Mouse (Mus musculus) gastrocnemius, adult 8-10 months (tissue): Measurements from ENCODE around the gene Olfr143. TPM values are rescaled to one million over a fixed set of nuclear protein-coding genes. Genes with fewer than 3 reads are reported as not detected.

Experiments
- DNase-seq, 2 experiments: peaks; one replicate each; pipeline ENCODE4 v3.0.0; 2022; ENCODE audit warnings: low spot score in 2 of 2
- total RNA-seq, 4 experiments: library from RNA; stranded (reverse); gene quantifications; 2 replicates each; pipeline ENCODE4 v1.2.4; 2022

The Olfr143 gene
- total RNA-seq, result not detected

DNA sequence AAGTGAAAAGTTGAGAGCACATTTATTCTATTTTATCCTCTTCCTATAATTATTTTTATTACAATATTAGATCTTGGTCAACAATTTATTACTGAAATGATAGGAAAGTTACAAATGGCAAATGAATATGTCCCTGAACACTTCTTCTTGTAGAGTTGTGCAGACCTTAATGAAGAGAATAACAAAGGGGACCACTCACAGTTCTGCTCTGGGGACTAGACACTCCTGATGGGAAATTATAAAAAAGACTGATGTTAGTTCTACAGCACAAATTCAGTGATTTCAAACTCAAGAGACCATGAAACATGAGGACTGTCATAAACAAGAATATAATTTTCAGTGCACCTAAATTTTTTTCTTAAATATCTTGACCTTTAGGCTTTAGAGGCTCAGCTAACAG lies at the start of gene Olfr143:
TSS of gene Olfr143 (plus strand) at position 301 of the 400 bp plus-strand sequence.
- DNase-seq, result no peak

GRCm38 (mm10) chr9:38208065-38208464 lies 44.5 kb upstream of the Olfr143 start, which contains the start of gene Olfr893:
Gene Olfr893, plus strand, starts transcription at chr9:38208365.
- no peak for DNase-seq

DNA sequence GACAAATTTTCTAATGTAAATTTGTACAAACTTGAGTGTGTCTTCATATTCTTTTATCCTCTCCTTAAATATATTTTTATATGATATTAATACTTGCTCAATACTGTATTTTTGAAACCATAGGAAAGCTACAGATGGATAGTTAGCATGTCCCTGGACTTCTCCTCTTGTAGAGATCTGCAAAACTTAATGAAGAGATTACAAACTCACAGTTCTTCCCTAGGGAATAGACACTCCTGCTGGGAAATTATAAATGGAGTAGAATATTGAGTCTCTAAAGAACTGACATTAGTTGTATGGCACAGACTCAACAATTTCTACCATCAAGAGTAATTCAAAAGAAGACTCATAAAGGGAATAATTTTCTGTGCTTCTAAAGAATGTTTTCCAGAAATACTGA lies 34.8 kb upstream of the Olfr143 start, which contains the start of gene Olfr894:
TSS of gene Olfr894 (plus strand) at position 301 of the 400 bp plus-strand sequence.
- no peak for DNase-seq

GRCm38 (mm10) chr9:38267551-38267950 lies 15.0 kb downstream of the Olfr143 start, which contains the start of gene Olfr895:
Gene Olfr895, plus strand, starts transcription at chr9:38267851.
- DNase-seq, result no peak

- no peak for DNase-seq
These were observed 38.2 kb downstream of the Olfr143 start, which contains the start of gene Olfr896-ps1 for GRCm38 (mm10) chr9:38290807-38291206. Gene Olfr896-ps1, plus strand, starts transcription at chr9:38291107.

Other genes starting within 250 kb of the Olfr143 start
- gene Olfr883, start 227.0 kb upstream of the Olfr143 start, total RNA-seq, result not detected
- gene Olfr884, start 206.2 kb upstream of the Olfr143 start, total RNA-seq, result not detected
- gene Olfr885, start 191.5 kb upstream of the Olfr143 start, total RNA-seq, result not detected
- gene Olfr887, start 168.7 kb upstream of the Olfr143 start, total RNA-seq, result not detected
- not detected for gene Olfr888, start 144.6 kb upstream of the Olfr143 start, total RNA-seq
- gene Olfr889, start 137.6 kb upstream of the Olfr143 start, total RNA-seq, result not detected
- not detected for gene Olfr890, start 110.3 kb upstream of the Olfr143 start, total RNA-seq
- gene Olfr891, start 72.0 kb upstream of the Olfr143 start, total RNA-seq, result not detected
- not detected for gene Olfr893, start 44.4 kb upstream of the Olfr143 start, total RNA-seq
- gene Olfr894, start 34.7 kb upstream of the Olfr143 start, total RNA-seq, result not detected
- not detected for gene Olfr895, start 15.1 kb downstream of the Olfr143 start, total RNA-seq
- gene Olfr896-ps1, start 38.3 kb downstream of the Olfr143 start, total RNA-seq, result not detected
- not detected for gene Olfr25, start 76.3 kb downstream of the Olfr143 start, total RNA-seq
- gene Olfr898, start 95.6 kb downstream of the Olfr143 start, total RNA-seq, result not detected
- not detected for gene Olfr250, start 114.1 kb downstream of the Olfr143 start, total RNA-seq
- gene Olfr251, start 124.3 kb downstream of the Olfr143 start, total RNA-seq, result not detected
- not detected for gene Olfr147, start 148.9 kb downstream of the Olfr143 start, total RNA-seq
- not detected for gene Olfr901, start 176.7 kb downstream of the Olfr143 start, total RNA-seq
- gene Olfr902, start 194.9 kb downstream of the Olfr143 start, total RNA-seq, result not detected
- not detected for gene Olfr904, start 210.4 kb downstream of the Olfr143 start, total RNA-seq
- gene Olfr905, start 218.3 kb downstream of the Olfr143 start, total RNA-seq, result not detected
- gene Olfr906, start 234.3 kb downstream of the Olfr143 start, total RNA-seq, result not detected
- gene Olfr907, start 243.0 kb downstream of the Olfr143 start, total RNA-seq, result not detected